Mouse (Mus musculus): ENCODE results near the gene Khdc1a. TPM values are rescaled to one million over a fixed set of nuclear protein-coding genes. Genes with fewer than 3 reads are reported as not detected.
"Not testable (repeated sequence)": the region's sequence is repeated elsewhere in the genome, so short reads cannot be mapped to it uniquely, and the experiment has no call there.

The Khdc1a gene
- polyA plus RNA-seq (2012; rRNA removed) = not detected in 2 replicates

DNA sequence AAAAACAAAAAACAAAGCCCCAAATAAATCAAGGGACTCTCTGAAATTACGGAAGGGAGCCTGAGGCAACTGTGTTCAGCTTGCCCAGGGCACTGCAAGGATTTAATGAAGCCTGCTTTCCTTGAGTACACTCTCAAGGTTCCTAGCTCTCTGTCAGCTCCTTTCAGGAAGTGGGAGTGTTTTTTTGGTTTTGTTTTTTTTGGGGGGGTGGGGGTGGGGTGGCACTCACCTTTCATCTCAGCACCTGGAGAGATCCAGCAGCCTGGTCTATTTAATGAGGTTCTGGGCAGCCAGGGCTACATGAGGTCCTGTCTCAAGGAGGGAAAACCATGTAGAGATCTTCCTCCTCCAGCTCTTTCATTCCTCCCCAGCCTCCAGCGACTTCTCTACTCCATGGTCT lies at the start of gene Khdc1a:
Khdc1a (plus strand) TSS at position 301 of the 400 bp plus-strand sequence.
- no peak for DNase-seq (ENCODE audit: low read depth, low spot score)
- 72% methylated on average over 2 of the region's 2 CpGs for WGBS

DNA sequence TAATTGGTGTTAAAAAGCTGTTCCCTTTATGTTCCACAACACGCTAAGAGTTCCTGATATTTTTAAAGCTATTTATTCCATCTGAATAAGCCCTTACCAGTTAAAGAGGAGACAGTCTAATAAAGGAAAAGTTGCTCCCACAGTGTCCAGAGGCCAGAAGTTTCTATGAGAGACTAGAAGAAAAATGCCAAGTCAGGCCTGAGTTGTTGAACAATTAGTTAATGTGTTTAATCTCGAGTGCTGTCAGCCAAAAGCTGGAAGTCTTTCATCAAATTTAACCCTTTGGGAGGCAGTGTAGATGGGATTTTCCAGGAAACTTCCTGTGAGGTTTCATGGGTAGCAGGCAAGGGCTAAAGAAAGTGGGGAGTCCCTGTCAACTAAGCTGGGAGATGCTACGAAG lies 49.6 kb upstream of the Khdc1a start:
- 52% methylated on average over 3 of the region's 3 CpGs for WGBS
- no peak for DNase-seq (ENCODE audit: low read depth, low spot score)

DNA sequence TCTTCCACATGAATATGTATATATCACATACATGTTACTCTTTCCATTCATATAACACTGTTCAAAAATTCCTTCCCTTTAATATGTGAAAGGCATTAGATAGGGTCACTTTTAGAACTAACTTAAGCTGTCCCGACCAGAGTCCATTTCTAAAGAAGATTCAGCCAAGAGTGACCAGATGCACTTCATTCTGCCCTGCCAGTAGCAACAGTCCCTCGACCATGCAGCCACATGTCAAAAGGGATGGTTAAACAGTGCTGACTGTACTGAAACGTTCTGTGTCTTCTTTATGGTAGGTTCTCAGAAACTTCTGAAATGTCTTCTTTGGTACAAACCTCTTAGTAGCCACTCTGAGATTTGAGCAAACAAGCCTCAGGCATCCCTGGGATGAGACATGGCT lies 47.8 kb upstream of the Khdc1a start:
- WGBS = 74% methylated on average over 3 of the region's 3 CpGs
- no peak for DNase-seq (ENCODE audit: low read depth, low spot score)

DNA sequence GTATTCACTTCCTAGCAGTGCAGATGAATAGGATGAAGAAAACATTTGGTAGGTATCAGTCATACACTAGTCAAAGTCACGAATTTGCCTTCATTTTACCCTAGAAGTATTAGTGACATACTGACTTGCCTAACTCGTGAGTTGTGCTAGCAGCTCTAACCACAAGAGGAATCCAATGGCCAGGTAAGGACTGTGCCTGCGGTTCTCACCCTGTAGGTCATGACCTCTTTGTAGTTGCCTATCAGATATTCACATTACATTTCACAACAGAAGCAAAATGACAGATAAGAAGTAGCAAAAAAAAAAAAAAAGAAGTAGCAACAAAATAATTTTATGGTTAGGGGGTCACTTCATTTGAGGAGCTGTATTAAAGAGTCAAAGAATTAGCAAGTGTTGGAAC lies 45.3 kb upstream of the Khdc1a start:
- 71% methylated on average over 3 of the region's 3 CpGs for WGBS
- no peak for DNase-seq (ENCODE audit: low read depth, low spot score)

DNA sequence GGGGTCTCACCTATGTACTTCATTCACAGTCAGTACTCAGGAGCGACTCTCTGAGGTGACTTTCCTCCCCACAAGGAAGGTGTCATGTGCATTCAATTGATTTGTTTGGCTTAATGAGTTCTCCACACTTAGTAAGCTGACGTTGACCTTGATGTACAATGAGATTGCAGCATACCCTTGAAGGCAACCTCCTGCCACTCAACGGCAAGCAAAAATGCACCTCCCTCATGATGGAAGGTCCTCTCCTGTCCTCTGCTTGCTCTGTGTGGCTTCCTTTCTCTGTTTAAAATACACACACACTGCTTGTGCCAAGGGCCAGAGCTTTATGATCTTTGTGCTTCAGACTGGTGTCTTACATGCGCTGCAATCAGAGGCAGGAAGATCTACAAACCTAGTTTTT lies 44.8 kb upstream of the Khdc1a start:
- 71% methylated on average over 4 of the region's 4 CpGs for whole genome bisulfite sequencing
- no peak for DNase-seq (ENCODE audit: low read depth, low spot score)

DNA sequence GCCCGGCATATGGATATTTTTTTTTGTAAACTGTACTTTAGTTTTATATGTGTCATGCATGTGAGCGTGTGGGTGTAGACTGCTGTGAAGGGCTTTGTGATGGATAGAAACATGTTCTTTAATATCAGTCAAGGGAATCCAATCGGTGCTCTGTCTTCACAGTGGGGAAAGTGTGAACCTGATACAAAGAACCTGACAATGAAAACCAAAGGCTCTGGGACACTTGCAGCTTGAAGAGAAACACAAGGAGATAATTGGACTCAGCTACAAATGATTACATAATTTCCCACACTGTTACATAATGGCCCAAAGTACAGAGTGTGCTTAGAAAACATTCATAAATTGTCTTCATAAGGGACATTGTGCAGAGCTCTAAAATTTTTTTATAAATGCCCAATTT lies 44.0 kb upstream of the Khdc1a start:
- 80% methylated on average over 3 of the region's 3 CpGs for WGBS
- DNase-seq (ENCODE audit: low read depth, low spot score) = no peak

DNA sequence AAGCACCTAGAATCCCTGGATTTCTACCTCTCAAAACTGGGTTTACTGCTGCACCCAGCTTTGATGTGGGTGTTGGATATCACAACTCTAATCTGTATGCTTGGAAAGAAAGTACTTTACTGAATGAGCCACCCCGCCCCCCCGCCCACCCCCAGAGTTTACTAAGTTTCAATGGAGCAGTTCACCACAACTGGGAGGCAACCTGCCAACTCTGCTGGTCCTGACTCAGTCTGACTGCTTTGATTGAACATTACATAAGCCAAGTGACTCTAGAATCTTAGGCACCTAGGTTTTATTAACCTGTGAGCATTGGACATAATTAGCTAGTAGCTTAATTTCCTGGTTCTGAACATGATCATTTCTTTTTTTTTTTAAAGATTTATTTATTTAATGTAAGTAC lies 35.1 kb upstream of the Khdc1a start:
- 86% methylated on average over 2 of the region's 2 CpGs for WGBS
- DNase-seq (ENCODE audit: low read depth, low spot score) = no peak

DNA sequence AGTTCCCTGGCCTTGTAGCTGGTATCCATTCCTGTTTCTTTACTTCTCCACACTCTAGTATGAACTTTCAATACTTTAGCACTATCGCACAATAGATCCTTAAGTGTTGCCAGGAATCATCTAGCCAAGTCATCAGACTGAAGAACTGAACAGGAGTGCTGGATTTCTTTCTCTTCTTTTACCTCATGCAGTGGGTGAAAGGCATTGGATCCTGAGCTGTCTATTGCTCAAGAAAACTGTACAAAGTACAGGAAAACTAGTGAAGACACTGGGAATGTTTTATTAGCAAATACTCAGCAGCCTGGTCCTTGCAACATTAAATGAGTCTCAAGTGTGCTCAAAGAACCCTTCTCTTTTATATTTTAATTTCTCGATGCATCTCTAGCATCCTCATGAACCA lies 33.7 kb upstream of the Khdc1a start:
- DNase-seq (ENCODE audit: low read depth, low spot score) = no peak
- WGBS = 83% methylated on average over 2 of the region's 2 CpGs

DNA sequence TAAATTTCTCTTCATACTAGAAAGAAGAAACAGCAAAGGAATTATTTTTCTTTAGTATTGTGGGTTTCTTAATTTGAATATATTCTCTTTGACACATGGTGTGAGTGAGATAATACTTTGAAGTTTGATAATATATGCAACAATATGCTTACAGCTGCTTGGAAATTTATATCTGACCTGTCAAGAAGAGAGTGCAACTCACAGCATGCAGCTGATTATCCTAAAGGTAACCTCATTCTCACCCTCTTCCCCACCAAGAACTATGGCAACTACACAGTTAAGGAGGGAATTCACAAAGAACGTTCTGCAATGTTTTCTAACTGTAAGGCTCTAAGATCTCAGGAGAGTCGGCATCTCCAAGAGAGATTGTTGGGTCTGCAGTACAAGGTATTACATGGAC lies 33.1 kb upstream of the Khdc1a start:
- DNase-seq (ENCODE audit: low read depth, low spot score) = no peak
- WGBS = 75% methylated on average over 2 of the region's 2 CpGs

DNA sequence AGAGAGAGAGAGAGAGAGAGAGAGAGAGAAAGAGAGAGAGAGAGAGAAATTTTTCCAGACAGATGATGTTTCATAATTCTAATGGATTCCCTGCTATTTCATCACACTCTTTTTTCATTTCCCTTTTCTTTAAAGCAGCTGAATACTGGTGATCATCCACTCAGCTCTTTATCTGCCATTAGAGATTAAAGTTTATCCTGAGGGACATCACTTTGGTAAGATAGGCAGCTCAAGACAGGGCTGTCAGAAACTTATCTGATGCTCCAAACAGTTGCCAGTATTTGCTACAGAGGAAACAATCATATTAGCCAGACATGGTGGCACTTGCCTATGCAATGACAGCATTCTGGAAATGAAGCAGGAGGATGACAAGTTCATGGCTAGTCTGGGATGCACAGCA lies 31.2 kb upstream of the Khdc1a start:
- DNase-seq (ENCODE audit: low read depth, low spot score) = no peak

DNA sequence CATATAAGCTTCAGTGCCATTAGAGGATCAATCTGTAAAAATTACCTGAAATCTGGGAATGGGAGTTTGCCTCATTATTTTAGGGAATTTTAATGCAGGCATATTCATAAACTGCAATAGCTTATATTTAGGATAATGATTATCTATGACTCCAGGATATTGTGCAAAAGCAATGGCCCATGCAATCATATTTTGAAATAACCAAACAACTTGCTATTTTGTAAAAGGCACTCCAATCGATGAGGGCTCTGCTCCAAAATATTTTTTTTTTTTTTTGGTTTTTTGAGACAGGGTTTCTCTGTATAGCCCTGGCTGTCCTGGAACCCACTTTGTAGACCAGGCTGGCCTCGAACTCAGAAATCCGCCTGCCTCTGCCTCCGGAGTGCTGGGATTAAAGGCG lies 29.2 kb upstream of the Khdc1a start:
- 96% methylated on average over 5 of the region's 5 CpGs for WGBS
- DNase-seq (ENCODE audit: low read depth, low spot score) = not testable (repeated sequence)

DNA sequence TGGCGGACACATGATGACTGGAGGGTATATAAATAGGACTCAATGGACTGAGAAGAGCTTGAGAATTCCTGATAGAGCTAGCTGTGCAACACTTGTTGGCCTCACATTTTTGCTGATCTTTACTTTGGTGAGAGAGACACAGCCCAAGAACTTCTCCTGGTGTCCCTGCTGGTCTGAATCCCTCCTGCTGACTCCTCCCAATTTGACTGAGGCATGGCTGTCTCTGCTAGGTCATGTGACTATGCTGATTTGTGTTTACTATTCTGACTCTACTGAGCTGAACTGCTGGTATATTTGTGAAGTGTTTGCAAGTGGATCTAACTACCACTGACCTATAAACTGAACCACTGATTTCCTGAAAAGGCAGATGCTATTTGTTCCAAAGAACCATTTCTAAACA lies 27.8 kb upstream of the Khdc1a start:
- DNase-seq (ENCODE audit: low read depth, low spot score) = no peak
- WGBS = 98% methylated on average over 1 of the region's 1 CpGs

DNA sequence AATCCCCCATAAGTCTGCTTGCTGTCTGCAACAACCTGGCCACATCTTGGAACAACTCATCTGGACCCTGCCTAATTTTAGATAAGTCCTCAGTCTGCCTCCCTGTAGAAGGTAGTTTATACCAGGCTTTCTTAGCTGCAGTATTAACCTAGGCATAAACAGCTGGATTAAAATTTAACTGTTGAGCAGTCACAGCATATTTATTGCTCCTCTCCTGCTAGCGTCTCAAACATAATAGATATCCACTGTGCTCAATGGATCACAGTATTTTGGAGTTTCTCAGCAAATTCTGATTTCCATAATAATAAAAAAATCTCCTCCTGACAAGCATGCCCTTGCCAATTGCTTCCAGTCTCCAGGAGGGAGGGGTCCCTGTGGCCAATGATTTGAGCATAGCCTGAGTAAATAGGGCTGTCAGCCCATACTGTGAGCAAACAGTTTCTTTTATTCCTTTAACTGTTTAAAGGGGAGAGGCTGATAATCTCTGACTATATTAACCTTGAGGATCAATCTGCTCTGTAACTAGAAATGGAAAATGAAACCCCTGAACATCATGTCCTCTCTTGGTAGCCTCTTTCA lies 25.4 kb upstream of the Khdc1a start:
- no peak for DNase-seq (ENCODE audit: low read depth, low spot score)

DNA sequence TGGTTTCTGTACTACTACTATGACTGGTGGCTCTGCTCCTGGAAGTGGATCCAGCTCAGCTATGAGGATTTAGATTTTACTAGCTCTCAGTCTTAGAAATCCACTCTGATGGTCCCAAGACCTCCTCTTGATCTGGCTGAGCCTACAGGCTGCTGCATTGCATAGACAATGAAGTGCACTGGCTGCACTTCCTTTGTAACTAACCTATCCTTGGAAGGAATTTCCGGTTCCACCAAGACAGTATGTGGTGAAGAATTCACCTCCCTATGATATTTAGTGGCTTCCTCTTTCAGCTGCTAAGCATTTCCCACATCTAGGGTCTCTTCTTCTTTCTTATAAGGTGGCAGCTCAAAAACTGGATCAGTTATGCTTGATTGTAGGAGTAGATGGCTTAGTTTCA lies 24.8 kb upstream of the Khdc1a start:
- DNase-seq (ENCODE audit: low read depth, low spot score) = no peak
- WGBS = 85% methylated on average over 1 of the region's 1 CpGs

More for the DNA sequence above, 25.4 kb upstream of the Khdc1a start:
- WGBS = 9% methylated on average over 1 of the region's 1 CpGs

DNA sequence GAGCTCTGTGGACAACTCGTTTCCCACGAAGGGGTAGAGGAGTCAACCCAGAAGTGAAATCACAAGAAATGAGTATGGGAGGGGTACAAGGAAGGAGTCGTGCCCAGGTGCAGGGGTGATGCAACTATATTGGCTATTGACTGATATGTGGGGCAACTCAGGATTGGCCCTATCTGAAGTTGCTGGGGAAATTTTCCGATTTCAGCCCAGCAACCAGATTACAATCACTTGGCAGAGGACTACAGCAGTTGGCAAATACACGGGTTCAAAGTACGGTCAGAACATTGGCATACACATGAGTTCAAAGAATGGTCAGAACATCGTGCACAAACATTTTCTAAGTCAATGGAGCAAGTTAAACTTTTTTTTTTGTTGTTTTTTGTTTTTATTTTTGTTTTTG lies 22.7 kb upstream of the Khdc1a start:
- no peak for DNase-seq (ENCODE audit: low read depth, low spot score)
- WGBS = 40% methylated on average over 7 of the region's 7 CpGs

DNA sequence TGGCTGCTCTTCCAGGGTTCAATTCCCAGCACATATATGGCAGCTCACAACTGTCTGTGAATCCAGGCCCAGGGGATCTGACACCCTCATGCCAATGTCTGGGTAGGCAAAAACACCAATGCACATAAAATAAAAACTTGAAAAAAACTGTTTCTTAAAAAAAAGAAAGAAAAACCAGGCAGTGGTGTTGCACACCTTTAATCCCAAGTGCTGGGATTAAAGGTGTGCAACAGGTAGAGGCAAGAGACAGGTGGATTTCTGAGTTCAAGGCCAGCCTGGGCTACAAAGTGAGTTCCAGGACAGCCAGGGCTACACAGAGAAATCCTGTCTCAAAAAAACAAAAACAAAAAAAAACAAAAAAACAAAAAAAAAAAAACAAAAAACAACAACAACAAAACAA lies 18.3 kb upstream of the Khdc1a start:
- not testable (repeated sequence) for DNase-seq (ENCODE audit: low read depth, low spot score)

DNA sequence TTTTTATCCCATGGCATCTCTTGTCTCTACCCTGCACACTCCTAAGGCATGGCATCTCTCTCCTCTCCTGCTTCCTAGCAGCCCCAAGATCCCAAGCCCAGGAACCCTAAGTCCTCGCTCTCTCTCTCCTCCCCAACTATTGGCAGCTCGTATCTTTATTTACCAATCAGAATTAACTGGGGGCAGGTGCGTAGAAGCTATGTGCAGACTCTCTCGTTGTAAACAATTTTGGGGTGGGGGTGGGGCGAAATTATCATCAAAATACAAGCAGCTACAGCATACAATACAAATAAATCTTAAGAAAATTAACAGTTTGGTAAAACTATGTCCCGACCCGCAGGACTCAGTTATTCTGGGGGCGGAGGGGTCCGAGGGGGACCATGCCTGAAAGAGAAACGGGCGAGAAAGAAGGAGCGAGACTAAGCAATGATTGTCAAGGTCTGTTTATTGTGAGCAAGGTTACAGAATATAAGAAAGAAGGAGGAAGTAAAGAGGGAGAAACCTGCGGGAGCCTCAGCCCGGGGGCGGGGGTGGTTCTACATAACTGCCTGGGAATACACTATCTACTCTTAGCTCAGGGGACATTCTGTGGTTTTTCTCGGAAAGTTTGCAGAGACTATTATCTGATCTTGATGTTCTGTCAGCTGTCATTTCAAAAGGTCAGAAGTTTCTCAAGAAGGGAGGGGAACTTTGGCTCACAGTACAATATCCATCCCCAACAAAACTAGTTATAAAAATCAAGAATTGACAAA lies 16.0 kb upstream of the Khdc1a start:
- no peak for DNase-seq (ENCODE audit: low read depth, low spot score)
- 52% methylated on average over 16 of the region's 16 CpGs for WGBS

DNA sequence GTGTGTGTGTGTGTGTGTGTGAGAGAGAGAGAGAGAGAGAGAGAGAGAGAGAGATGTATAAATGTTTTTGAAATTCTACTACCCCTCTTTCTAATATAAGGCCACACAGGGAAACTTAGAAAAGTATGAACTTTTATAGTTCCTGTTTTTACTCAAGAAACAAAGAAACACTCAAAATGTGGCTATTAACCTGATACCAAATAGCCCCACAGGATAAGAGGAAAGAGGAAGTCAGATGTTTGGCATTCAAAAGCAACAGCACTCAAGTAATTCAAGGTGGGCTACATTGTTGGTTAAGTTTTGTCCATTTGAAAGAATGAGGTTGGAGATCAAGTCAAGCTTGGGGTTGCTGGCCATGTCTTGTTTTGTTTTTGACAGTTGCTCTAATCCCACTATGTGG lies 13.6 kb upstream of the Khdc1a start:
- no peak for DNase-seq (ENCODE audit: low read depth, low spot score)

DNA sequence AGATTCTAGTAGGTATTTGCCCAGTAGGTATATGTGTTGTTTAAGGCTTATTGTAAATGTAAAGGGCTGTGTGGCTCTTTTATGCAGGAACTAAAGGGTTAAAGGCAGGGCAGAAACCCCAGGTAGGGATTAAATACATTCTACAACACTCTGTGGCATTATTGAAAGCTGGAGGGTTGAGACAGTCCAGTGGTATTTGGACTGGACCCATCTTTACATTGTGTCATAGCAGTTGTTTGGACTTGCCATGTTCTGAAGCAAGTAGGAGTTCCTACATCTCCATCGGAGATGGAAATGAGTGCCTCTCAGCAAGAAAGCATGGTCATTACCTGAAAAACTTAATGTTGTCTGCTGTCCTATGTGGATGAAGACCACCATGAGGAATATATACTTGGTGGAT lies 8.7 kb upstream of the Khdc1a start:
- DNase-seq (ENCODE audit: low read depth, low spot score) = no peak
- WGBS = 87% methylated on average over 1 of the region's 1 CpGs

DNA sequence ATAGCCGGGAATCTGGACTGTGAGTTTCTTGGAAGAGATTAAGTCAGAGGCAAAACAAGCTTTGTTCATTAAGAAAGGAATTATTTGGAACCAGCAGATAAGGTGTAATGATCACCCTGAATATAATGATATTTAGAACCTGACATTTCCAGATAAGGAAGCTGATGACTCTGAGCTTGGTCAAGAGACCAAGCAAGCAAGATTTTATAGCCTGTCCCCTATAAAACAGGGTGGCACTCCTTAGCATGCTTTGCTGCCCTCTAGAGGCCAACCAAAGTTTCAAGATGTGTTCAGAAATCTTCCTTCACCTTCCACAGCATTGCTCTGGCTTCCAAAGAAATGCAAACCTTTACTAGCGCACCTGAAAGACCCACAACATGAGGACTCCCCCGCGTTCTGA lies 5.2 kb upstream of the Khdc1a start:
- WGBS = 72% methylated on average over 4 of the region's 4 CpGs
- peak; percentile 54 for DNase-seq (ENCODE audit: low read depth, low spot score)

DNA sequence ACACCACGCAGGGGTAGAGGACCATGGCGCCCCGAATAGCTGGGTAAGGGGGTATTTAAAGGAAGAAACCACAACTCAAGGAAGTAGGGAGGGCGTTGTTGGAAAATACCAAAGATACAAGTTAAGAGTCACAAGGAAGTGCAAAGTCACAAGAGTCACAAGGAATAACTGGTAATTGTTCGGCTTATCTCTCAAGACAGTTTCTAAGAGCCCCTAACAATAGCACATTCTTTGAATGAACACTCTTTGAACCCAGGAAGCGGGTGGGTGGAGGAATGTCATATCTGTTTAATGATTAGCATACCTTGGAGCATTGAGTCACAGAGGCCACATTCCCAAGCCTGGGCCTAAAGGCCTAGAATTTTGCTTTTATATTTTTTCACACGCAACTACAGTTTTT lies 4.7 kb upstream of the Khdc1a start:
- WGBS = 56% methylated on average over 7 of the region's 7 CpGs

DNA sequence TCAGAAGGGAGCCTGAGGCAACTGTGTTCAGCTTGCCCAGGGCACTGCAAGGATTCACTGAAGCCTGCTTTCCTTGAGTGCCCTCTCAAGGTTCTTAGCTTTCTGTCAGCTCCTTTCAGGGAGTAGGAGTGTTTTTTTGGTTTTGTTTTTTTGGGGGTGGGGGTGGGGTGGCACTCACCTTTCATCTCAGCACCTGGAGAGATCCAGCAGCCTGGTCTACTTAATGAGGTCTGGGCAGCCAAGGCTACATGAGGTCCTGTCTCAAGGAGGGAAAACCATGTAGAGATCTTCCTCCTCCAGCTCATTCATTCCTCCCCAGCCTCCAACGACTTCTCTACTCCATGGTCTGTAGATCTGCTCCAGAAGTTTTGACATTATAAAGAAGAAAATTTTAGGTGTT lies 18.6 kb downstream of the Khdc1a start, which contains the start of gene Khdc1c:
Khdc1c (plus strand) TSS at position 301 of the 400 bp plus-strand sequence.
- 80% methylated on average over 1 of the region's 1 CpGs for WGBS
- DNase-seq (ENCODE audit: low read depth, low spot score) = not testable (repeated sequence)

More for the DNA sequence above, 4.7 kb upstream of the Khdc1a start:
- not testable (repeated sequence) for DNase-seq (ENCODE audit: low read depth, low spot score)

Measured in large intestine, adult 2 months (tissue).